In genomic region chr17:52506760-52507159, GRCm38 (mm10) we compare ENCODE assay signal across 17 mouse cellular contexts.
"Had no signal": no experiment of that assay in that cellular context is flagged by ENCODE, and none has a peak within 500 bp of the region (broad histone marks: within the 10 kb centered on the region; RNA-seq: fewer than 3 reads in every experiment).

No protein-coding gene starts in this region.

- H3K9ac ChIP-seq: liver, embryonic 13.5 days; midbrain, embryonic 12.5 days; midbrain, embryonic 15.5 days had no signal

- H3K9me3 ChIP-seq: liver, embryonic 13.5 days; midbrain, embryonic 12.5 days; midbrain, embryonic 15.5 days had no signal

- H3K27ac ChIP-seq: kidney, postnatal 0 days; layer of hippocampus, adult 2 months; liver, embryonic 13.5 days; midbrain, embryonic 12.5 days; midbrain, embryonic 15.5 days; stomach, postnatal 0 days had no signal

- H3K4me1 ChIP-seq: liver, embryonic 13.5 days; midbrain, embryonic 12.5 days; midbrain, embryonic 15.5 days had no signal

- H3K36me3 ChIP-seq: liver, embryonic 13.5 days; midbrain, embryonic 12.5 days; midbrain, embryonic 15.5 days had no signal

- H3K4me3 ChIP-seq: layer of hippocampus, adult 2 months; liver, embryonic 13.5 days; midbrain, embryonic 12.5 days; midbrain, embryonic 15.5 days had no signal

- H3K4me2 ChIP-seq: liver, embryonic 13.5 days; midbrain, embryonic 12.5 days; midbrain, embryonic 15.5 days had no signal

- ATAC-seq: midbrain, embryonic 15.5 days had no signal

- DNase-seq: kidney, postnatal 25 days; layer of hippocampus, adult 9-11 months; liver, embryonic 13.5 days; lung, adult 2 months; lung, postnatal 14 days; lung, postnatal 4 days; right cerebral cortex, adult 18-20 months; right cerebral cortex, postnatal 14 days; right cerebral cortex, postnatal 4 days; thymus, adult 2 months; thymus, postnatal 14 days; thymus, postnatal 4 days had no signal

- H3K27me3 ChIP-seq: liver, embryonic 13.5 days; midbrain, embryonic 12.5 days; midbrain, embryonic 15.5 days had no signal
